Comparison of ENCODE assay signal across 8 mouse cellular contexts in the genomic region with DNA sequence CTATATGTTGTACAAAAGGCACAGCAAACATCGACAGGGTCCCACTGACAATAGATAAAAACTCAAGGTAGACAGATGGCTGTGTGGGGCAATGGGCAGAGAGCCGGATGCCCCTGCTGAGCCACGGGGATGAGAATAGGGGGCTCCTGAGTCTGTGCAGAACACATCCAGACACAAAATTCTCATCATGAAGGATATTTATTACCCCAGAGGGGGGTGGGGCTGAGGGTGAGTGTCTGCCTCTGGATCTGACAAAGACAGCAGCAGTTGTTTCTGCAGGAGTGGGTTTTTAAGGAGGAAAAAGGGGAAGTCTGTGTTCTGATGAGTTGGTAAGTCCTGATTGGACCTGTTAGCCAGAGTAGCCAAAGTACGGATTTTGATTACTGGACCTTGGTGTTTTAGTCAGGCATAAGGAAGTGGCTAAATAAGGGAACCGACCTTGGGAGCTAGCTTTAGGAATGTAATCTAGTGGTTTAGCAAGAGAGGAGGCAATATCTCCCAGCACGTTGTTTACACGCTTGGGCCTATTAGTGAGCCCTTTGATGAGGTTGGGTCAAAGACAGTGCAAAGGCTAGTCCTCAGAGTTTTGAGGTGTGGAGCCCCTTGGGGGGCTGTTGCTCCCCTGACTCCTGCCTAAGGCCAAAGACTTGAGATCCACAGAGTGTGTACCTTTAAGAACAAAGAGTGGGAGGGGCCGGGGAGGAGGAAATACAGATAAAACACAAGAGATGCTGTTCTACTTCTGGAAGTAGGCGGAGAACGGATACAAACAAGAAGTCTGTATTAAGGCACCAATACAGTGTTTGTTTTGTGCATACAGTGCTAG. TPM values are rescaled to one million over a fixed set of nuclear protein-coding genes. Genes with fewer than 3 reads are reported as not detected.
DNase-seq lines count a peak whose midpoint lies in the region; ATAC-seq lines count a peak whose summit lies in the region.
"Had no signal": no experiment of that assay in that cellular context is flagged by ENCODE, and none has a peak within 500 bp of the region (broad histone marks: within the 10 kb centered on the region; RNA-seq: fewer than 3 reads in every experiment).

No protein-coding gene starts in this region.

- no peaks in the 10 kb centered on the region for H3K9me3 ChIP-seq in intestine, embryonic 16.5 days (ENCODE audit: control insufficient read depth, low read length)
- H3K9me3 ChIP-seq in lung, embryonic 15.5 days = no peaks in the 10 kb centered on the region

- H3K36me3 ChIP-seq in intestine, embryonic 16.5 days (ENCODE audit: control insufficient read depth, insufficient read depth, low read length) = no peaks in the 10 kb centered on the region
- no peaks in the 10 kb centered on the region for H3K36me3 ChIP-seq in lung, embryonic 15.5 days

- WGBS in intestine, embryonic 16.5 days = 30% methylated on average over 10 of the region's 10 CpGs
- 26% methylated on average over 10 of the region's 10 CpGs for WGBS in lung, embryonic 15.5 days

- peak; percentile 27 for DNase-seq in T-cell, adult 2 months (ENCODE audit: low spot score)
- DNase-seq in thymus, postnatal 10 days (ENCODE audit: low spot score in 2 of 2) = peak; percentile 20 to 39
- DNase-seq in frontal cortex, adult 2 months (ENCODE audit: extremely low spot score in 1 of 2, low spot score in 1 of 2) = no peak
- no peak for DNase-seq in cerebellum, adult 8-10 months

- H3K4me1 ChIP-seq in brown adipose tissue, adult 24 weeks (ENCODE audit: control insufficient read depth, insufficient read depth, insufficient read length, low read length) = peaks cover 24% of the 10 kb centered on the region
- peaks cover 15% of the 10 kb centered on the region; the same call in 1 of the 2 replicates for H3K4me1 ChIP-seq in intestine, embryonic 16.5 days (ENCODE audit: control insufficient read depth, insufficient read depth, low read length)
- H3K4me1 ChIP-seq in lung, embryonic 15.5 days = peaks cover 37% of the 10 kb centered on the region

- H3K4me2 ChIP-seq in intestine, embryonic 16.5 days (ENCODE audit: low read depth, low read length) = no peak overlapping the region; the same call in 1 of the 2 replicates
- no peak overlapping the region for H3K4me2 ChIP-seq in lung, embryonic 15.5 days

- H3K27ac ChIP-seq in brown adipose tissue, adult 24 weeks (replicated peaks; ENCODE audit: low read depth, low read length) = peak overlapping the region; percentile 77
- peak overlapping the region; percentile 55 for H3K27ac ChIP-seq in intestine, embryonic 16.5 days (ENCODE audit: low read length)
- H3K27ac ChIP-seq in lung, embryonic 15.5 days = peak overlapping the region; percentile 73
- H3K27ac ChIP-seq: liver, embryonic 14.5 days had no signal

- 0 out of 2 replicates have a peak overlapping the region, but pooled peaks have one; percentile 15 for H3K9ac ChIP-seq in intestine, embryonic 16.5 days (ENCODE audit: low read depth, low read length)
- H3K9ac ChIP-seq in lung, embryonic 15.5 days = no peak overlapping the region
- H3K9ac ChIP-seq: liver, embryonic 14.5 days had no signal

- H3K4me3 ChIP-seq in brown adipose tissue, adult 24 weeks (ENCODE audit: insufficient read depth, low read depth, low read length) = peak overlapping the region; percentile 7; the same call in 1 of the 2 replicates
- H3K4me3 ChIP-seq in intestine, embryonic 16.5 days (ENCODE audit: low read length) = no peak overlapping the region
- no peak overlapping the region for H3K4me3 ChIP-seq in lung, embryonic 15.5 days

- ATAC-seq in intestine, embryonic 16.5 days = peak; percentile 65
- ATAC-seq in lung, embryonic 15.5 days (ENCODE audit: borderline replicate concordance, extremely low read depth, low FRiP score, low TSS enrichment) = peak; percentile 23; the same call in 1 of the 2 replicates

- H3K27me3 ChIP-seq in intestine, embryonic 16.5 days (replicated peaks; ENCODE audit: control insufficient read depth, insufficient read depth, low read length) = no peaks in the 10 kb centered on the region
- H3K27me3 ChIP-seq in lung, embryonic 15.5 days = no peaks in the 10 kb centered on the region

RNA-seq across cellular contexts. Expression of gene Tmigd1, which starts 12.4 kb away (rescaled TPM):
- polyA plus RNA-seq in brown adipose tissue, adult 24 weeks (2012; ENCODE audit: insufficient read depth, insufficient read length, missing spikeins) = 1.4 and 1.5 TPM in 2 replicates
- polyA plus RNA-seq in intestine, embryonic 16.5 days (2015; fragmentation: Nextera tagmentation; extraction: Ambion mirVana) = 2.7 and 6.9 TPM in 2 replicates
- 0.14 and 0.24 TPM in 2 replicates for polyA plus RNA-seq in lung, embryonic 15.5 days (2015; fragmentation: Nextera tagmentation; extraction: Ambion mirVana)
- 0.11 TPM in 1 of 2 replicates, not detected in the other for polyA plus RNA-seq in frontal cortex, adult 2 months (2012; rRNA removed)
- polyA plus RNA-seq: liver, embryonic 14.5 days had no signal

RNA-seq across cellular contexts. Expression of gene Blmh, which starts 35.1 kb away (rescaled TPM):
- polyA plus RNA-seq in brown adipose tissue, adult 24 weeks (2012; ENCODE audit: insufficient read depth, insufficient read length, missing spikeins) = 23.5 and 32.1 TPM in 2 replicates
- 113 and 119 TPM in 2 replicates for polyA plus RNA-seq in intestine, embryonic 16.5 days (2015; fragmentation: Nextera tagmentation; extraction: Ambion mirVana)
- polyA plus RNA-seq in lung, embryonic 15.5 days (2015; fragmentation: Nextera tagmentation; extraction: Ambion mirVana) = 179 and 181 TPM in 2 replicates
- 39.8 and 41.7 TPM in 2 replicates for polyA plus RNA-seq in frontal cortex, adult 2 months (2012; rRNA removed)

RNA-seq across cellular contexts. Expression of gene Cpd, which starts 42.7 kb away (rescaled TPM):
- 17.4 and 18.6 TPM in 2 replicates for polyA plus RNA-seq in brown adipose tissue, adult 24 weeks (2012; ENCODE audit: insufficient read depth, insufficient read length, missing spikeins)
- 4.7 and 5.4 TPM in 2 replicates for polyA plus RNA-seq in intestine, embryonic 16.5 days (2015; fragmentation: Nextera tagmentation; extraction: Ambion mirVana)
- polyA plus RNA-seq in lung, embryonic 15.5 days (2015; fragmentation: Nextera tagmentation; extraction: Ambion mirVana) = 18.4 and 18.7 TPM in 2 replicates
- polyA plus RNA-seq in frontal cortex, adult 2 months (2012; rRNA removed) = 30.1 and 32.8 TPM in 2 replicates

Comparison
In these comparisons a context has a peak if more than half of its experiments do, and no peak if none do; other contexts are left out.
1. DNase-seq: peak in T-cell, adult 2 months (single experiment) and thymus, postnatal 10 days (2 of 2); none in frontal cortex, adult 2 months (0 of 2) and cerebellum, adult 8-10 months (single experiment).
2. Peak in every context shown above with its lines, with median percentiles within 50 percentile points of each other: H3K27ac ChIP-seq.